Mouse (Mus musculus): ENCODE measurements around the gene Lancl2. TPM values are rescaled to one million over a fixed set of nuclear protein-coding genes. Genes with fewer than 3 reads are reported as not detected.
A peak's percentile ranks its signal among the peaks of the same experiment; 100 is the strongest.

The Lancl2 gene
- total RNA-seq (2021): 10 to 100 TPM in 1 of 2 experiments, 1 to 10 TPM in 1; 9.0 to 10.7 TPM
- long read RNA-seq, experiment 1, transcript Lancl2-201 (9 exons, 2,509 nt): major isoform, 5 of 7 reads
- long read RNA-seq, experiment 1, partial matches to known transcripts: 0 of 7 reads
- long read RNA-seq, experiment 1, other reads (novel, unspliced or antisense): 2 of 7 reads
- long read RNA-seq, experiment 2, transcript Lancl2-201 (9 exons, 2,509 nt): major isoform, 13 of 13 reads
- long read RNA-seq, experiment 2, partial matches to known transcripts: 0 of 13 reads
- long read RNA-seq, experiment 2, other reads (novel, unspliced or antisense): 0 of 13 reads

GRCm38 (mm10) chr6:57702376-57702742 lies at the start of gene Lancl2:
Gene Lancl2, plus strand, starts transcription at chr6:57702540.
- DNase-seq: peak; percentile 38
- TF ChIP-seq CTCF (IDR thresholded peaks at IDR 0.05): no peak
- intact Hi-C loops (cut with DNase I): loop anchor here (5.0 to 10.0 kb wide), 2 partner anchors 778 to 905 kb away; partner anchors contain the start of genes Kbtbd2, Nt5c3 and Vmn1r4
- Histone ChIP-seq H3K4me3 (peak within 1 kb of the TSS; percentile 86), H3K27ac (peak within 1 kb of the TSS; percentile 100)

GRCm38 (mm10) chr6:57661295-57661694 lies 41.0 kb upstream of the Lancl2 start:
- intact Hi-C loops (cut with DNase I): no loop called here
- no peak overlapping the region for H3K4me3 ChIP-seq
- no peak for DNase-seq
- no peak for TF ChIP-seq CTCF (IDR thresholded peaks at IDR 0.05)
- H3K27ac ChIP-seq: no peak overlapping the region

- no peak for TF ChIP-seq CTCF (IDR thresholded peaks at IDR 0.05)
- Histone ChIP-seq H3K27ac (no peak overlapping the region), H3K4me3 (no peak overlapping the region)
- intact Hi-C loops (cut with DNase I): no loop called here
- DNase-seq: no peak
Observed at GRCm38 (mm10) chr6:57684156-57684555, 18.2 kb upstream of the Lancl2 start.

- TF ChIP-seq CTCF (IDR thresholded peaks at IDR 0.05): peak; percentile 19; the same call in 1 of the 2 replicates
- intact Hi-C loops (cut with DNase I): loop anchor here (10.0 kb wide), 1 partner anchor 157 kb away; the partner anchor contains the start of gene Ppm1k
- peak within 1 kb of the TSS; percentile 81 for H3K4me3 ChIP-seq
Observed at GRCm38 (mm10) chr6:57691467-57692261, 10.7 kb upstream of the Lancl2 start, which contains the start of gene Pyurf. Gene Pyurf, minus strand, starts transcription at chr6:57692078.

GRCm38 (mm10) chr6:57693116-57693515 lies 9.2 kb upstream of the Lancl2 start:
- intact Hi-C loops (cut with DNase I): loop anchor here (10.0 kb wide), 1 partner anchor 158 kb away; the partner anchor contains the start of gene Ppm1k
- TF ChIP-seq CTCF (IDR thresholded peaks at IDR 0.05): no peak
- no peak overlapping the region for H3K4me3 ChIP-seq
- DNase-seq: no peak
- peak overlapping the region; percentile 59 for H3K27ac ChIP-seq

More at GRCm38 (mm10) chr6:57691467-57692261, 10.7 kb upstream of the Lancl2 start, which contains the start of gene Pyurf:
- DNase-seq: peak; percentile 92
- H3K27ac ChIP-seq: peak within 1 kb of the TSS; percentile 98

- peak overlapping the region; percentile 100; the same call in 1 of the 2 replicates for H3K27ac ChIP-seq
- no peak for DNase-seq
- no peak overlapping the region for H3K4me3 ChIP-seq
- intact Hi-C loops (cut with DNase I): loop anchor here (5.0 to 10.0 kb wide), 2 partner anchors 777 to 904 kb away; partner anchors contain the start of genes Kbtbd2, Nt5c3 and Vmn1r4
- no peak for TF ChIP-seq CTCF (IDR thresholded peaks at IDR 0.05)
Observed at GRCm38 (mm10) chr6:57701686-57702085, 654 bp upstream of the Lancl2 start.

- Histone ChIP-seq H3K4me3 (peak overlapping the region; percentile 86), H3K27ac (peak overlapping the region; percentile 100)
- TF ChIP-seq CTCF (IDR thresholded peaks at IDR 0.05): no peak
- intact Hi-C loops (cut with DNase I): loop anchor here (5.0 to 10.0 kb wide), 2 partner anchors 778 to 906 kb away; partner anchors contain the start of genes Kbtbd2, Nt5c3 and Vmn1r4
- DNase-seq: peak; percentile 98
Observed at GRCm38 (mm10) chr6:57702743-57703499, 581 bp downstream of the Lancl2 start.

GRCm38 (mm10) chr6:57703703-57704102 lies 1.4 kb downstream of the Lancl2 start:
- no peak for TF ChIP-seq CTCF (IDR thresholded peaks at IDR 0.05)
- H3K27ac ChIP-seq: peak overlapping the region; percentile 100
- DNase-seq: no peak
- H3K4me3 ChIP-seq: peak overlapping the region; percentile 86
- intact Hi-C loops (cut with DNase I): loop anchor here (5.0 to 10.0 kb wide), 2 partner anchors 779 to 906 kb away; partner anchors contain the start of genes Kbtbd2, Nt5c3 and Vmn1r4

- DNase-seq: no peak
- Histone ChIP-seq H3K27ac (peak overlapping the region; percentile 54), H3K4me3 (peak overlapping the region; percentile 47)
- intact Hi-C loops (cut with DNase I): loop anchor here (10.0 kb wide), 1 partner anchor 782 kb away; the partner anchor contains the start of genes Nt5c3 and Vmn1r4
- no peak for TF ChIP-seq CTCF (IDR thresholded peaks at IDR 0.05)
Observed at GRCm38 (mm10) chr6:57706721-57707120, 4.4 kb downstream of the Lancl2 start.

GRCm38 (mm10) chr6:57711726-57712125 lies 9.4 kb downstream of the Lancl2 start:
- DNase-seq: no peak
- TF ChIP-seq CTCF (IDR thresholded peaks at IDR 0.05): peak; percentile 19; the same call in 1 of the 2 replicates
- Histone ChIP-seq H3K4me3 (no peak overlapping the region), H3K27ac (no peak overlapping the region)
- intact Hi-C loops (cut with DNase I): no loop called here

- no peak overlapping the region for H3K27ac ChIP-seq
- no peak overlapping the region for H3K4me3 ChIP-seq
- intact Hi-C loops (cut with DNase I): no loop called here
- DNase-seq: no peak
- TF ChIP-seq CTCF (IDR thresholded peaks at IDR 0.05): no peak
Observed at GRCm38 (mm10) chr6:57721347-57721746, 19.0 kb downstream of the Lancl2 start.

- H3K4me3 ChIP-seq: no peak overlapping the region
Observed at GRCm38 (mm10) chr6:57742749-57743148, 40.4 kb downstream of the Lancl2 start.

More at GRCm38 (mm10) chr6:57742749-57743148, 40.4 kb downstream of the Lancl2 start:
- intact Hi-C loops (cut with DNase I): loop anchor here (5.0 kb wide), 1 partner anchor 115 kb away; no protein-coding TSS in a partner anchor
- no peak for DNase-seq
- TF ChIP-seq CTCF (IDR thresholded peaks at IDR 0.05): no peak
- no peak overlapping the region for H3K27ac ChIP-seq
